Mouse (Mus musculus) kidney, adult 8-10 months (tissue): ENCODE data around the gene Vmn1r81.

Source experiments
- DNase-seq, 2 experiments: peaks; one replicate each; pipeline ENCODE4 v3.0.0; 2022

Gene Vmn1r81

DNA sequence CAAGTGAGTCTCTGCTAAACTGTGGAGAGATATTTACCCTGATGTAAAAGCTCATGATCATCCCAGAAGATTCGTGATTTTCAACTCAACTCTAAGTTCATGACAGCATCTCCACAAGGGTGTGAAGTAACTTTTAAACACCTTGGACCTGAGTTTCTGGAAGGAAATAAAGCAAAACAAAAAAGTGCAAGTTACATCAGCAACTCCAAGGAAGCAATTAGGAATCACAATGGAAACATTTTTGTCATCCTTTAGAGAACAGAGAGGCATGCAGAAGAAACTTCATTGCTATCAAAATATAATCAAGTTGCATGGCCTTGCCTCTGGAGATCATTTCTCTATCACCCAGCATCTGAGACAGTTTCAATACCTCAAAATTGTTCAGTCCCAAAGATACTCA, at the start of gene Vmn1r81:
Vmn1r81 (minus strand) TSS at position 101 of the 400 bp plus-strand sequence.
- no peak for DNase-seq

DNA sequence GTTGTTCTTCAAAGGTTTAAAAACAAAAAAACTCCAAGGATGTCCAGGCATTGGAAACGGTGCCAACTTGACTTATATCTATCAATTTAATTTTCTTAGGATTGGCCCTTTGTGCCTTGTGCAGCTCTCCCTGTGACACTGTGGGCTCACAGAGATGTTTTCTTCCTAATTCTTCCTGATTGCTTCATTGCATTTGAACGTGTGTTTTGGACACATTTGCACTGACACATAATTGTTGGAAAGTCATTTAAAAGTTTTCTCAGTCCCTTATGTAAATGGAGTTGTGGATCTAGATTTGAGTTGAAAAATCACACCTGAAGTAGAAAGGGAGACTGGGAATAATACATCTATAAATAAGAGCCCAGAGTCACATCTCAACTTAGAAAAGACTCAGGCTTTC, 32.1 kb upstream of the Vmn1r81 start, which contains the start of gene Vmn1r82:
Vmn1r82 (plus strand) TSS at position 301 of the 400 bp plus-strand sequence.
- DNase-seq: no peak

DNA sequence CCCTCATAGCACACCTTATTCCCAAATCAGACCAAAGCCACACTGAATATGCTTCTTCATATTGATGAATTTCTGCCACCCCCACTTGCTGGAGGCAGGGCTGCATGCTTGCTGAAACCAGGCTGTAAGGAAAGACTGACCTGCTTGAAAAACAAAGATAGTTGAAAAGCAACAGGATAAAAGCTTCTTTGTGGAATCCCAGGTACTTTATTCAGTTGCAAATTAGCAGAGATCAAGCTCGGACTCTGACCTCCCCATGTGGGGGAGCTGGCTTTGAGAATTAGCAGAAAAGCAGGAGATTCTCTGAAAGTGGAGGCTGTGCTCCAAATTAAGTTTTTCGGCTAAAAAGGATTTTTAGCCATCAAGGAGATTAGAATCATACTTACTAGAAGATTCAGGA, 63.9 kb downstream of the Vmn1r81 start:
- DNase-seq: no peak
